Mouse (Mus musculus): ENCODE results near the gene 5730409E04Rik. TPM values are rescaled to one million over a fixed set of nuclear protein-coding genes. Genes with fewer than 3 reads are reported as not detected.

5730409E04Rik gene
- polyA plus RNA-seq, 1 experiment from 2014 or later: 23.7 TPM

- Histone ChIP-seq H3K9ac (replicated peaks; ENCODE audit: low read depth, low read length) (no peak overlapping the region), H3K36me3 (ENCODE audit: control insufficient read depth, insufficient read depth, low read length) (no peaks in the 10 kb centered on the region), H3K27me3 (ENCODE audit: control insufficient read depth, insufficient read depth, low read length) (no peaks in the 10 kb centered on the region), H3K9me3 (ENCODE audit: control insufficient read depth, low read length) (no peaks in the 10 kb centered on the region), H3K4me2 (ENCODE audit: low read depth, low read length) (no peak overlapping the region), H3K4me1 (ENCODE audit: control insufficient read depth, insufficient read depth, low read length) (peaks cover 6% of the 10 kb centered on the region; the same call in 1 of the 2 replicates), H3K27ac (ENCODE audit: low read depth, low read length) (no peak overlapping the region), H3K4me3 (ENCODE audit: low read depth, low read length) (no peak overlapping the region)
- peak; percentile 69 for ATAC-seq (ENCODE audit: low read depth)
- WGBS: 35% methylated on average over 8 of the region's 8 CpGs
These were observed 9.5 kb upstream of the 5730409E04Rik start for GRCm38 (mm10) chr4:126599971-126600754.

GRCm38 (mm10) chr4:126601597-126602444 lies 7.8 kb upstream of the 5730409E04Rik start:
- Histone ChIP-seq H3K9me3 (ENCODE audit: control insufficient read depth, low read length) (no peaks in the 10 kb centered on the region), H3K4me1 (ENCODE audit: control insufficient read depth, insufficient read depth, low read length) (peaks cover 6% of the 10 kb centered on the region; the same call in 1 of the 2 replicates), H3K4me3 (ENCODE audit: low read depth, low read length) (no peak overlapping the region), H3K27ac (ENCODE audit: low read depth, low read length) (no peak overlapping the region), H3K4me2 (ENCODE audit: low read depth, low read length) (peak overlapping the region; percentile 9; the same call in 1 of the 2 replicates), H3K9ac (replicated peaks; ENCODE audit: low read depth, low read length) (no peak overlapping the region), H3K27me3 (ENCODE audit: control insufficient read depth, insufficient read depth, low read length) (no peaks in the 10 kb centered on the region), H3K36me3 (ENCODE audit: control insufficient read depth, insufficient read depth, low read length) (no peaks in the 10 kb centered on the region)
- peak; percentile 85 for ATAC-seq (ENCODE audit: low read depth)
- WGBS: 23% methylated on average over 21 of the region's 22 CpGs

- ATAC-seq (ENCODE audit: low read depth): peak; percentile 58; the same call in 1 of the 2 replicates
- no peaks in the 10 kb centered on the region for H3K27me3 ChIP-seq (ENCODE audit: control insufficient read depth, insufficient read depth, low read length)
- no peak overlapping the region for H3K9ac ChIP-seq (replicated peaks; ENCODE audit: low read depth, low read length)
- no peaks in the 10 kb centered on the region for H3K36me3 ChIP-seq (ENCODE audit: control insufficient read depth, insufficient read depth, low read length)
- peaks cover 6% of the 10 kb centered on the region; the same call in 1 of the 2 replicates for H3K4me1 ChIP-seq (ENCODE audit: control insufficient read depth, insufficient read depth, low read length)
- 6% methylated on average over 6 of the region's 6 CpGs for WGBS
- no peaks in the 10 kb centered on the region for H3K9me3 ChIP-seq (ENCODE audit: control insufficient read depth, low read length)
- H3K4me3 ChIP-seq (ENCODE audit: low read depth, low read length): no peak overlapping the region
- H3K27ac ChIP-seq (ENCODE audit: low read depth, low read length): no peak overlapping the region
- peak overlapping the region; percentile 9; the same call in 1 of the 2 replicates for H3K4me2 ChIP-seq (ENCODE audit: low read depth, low read length)
These were observed 7.2 kb upstream of the 5730409E04Rik start for GRCm38 (mm10) chr4:126602445-126602762.

GRCm38 (mm10) chr4:126604141-126604540 lies 5.5 kb upstream of the 5730409E04Rik start:
- Histone ChIP-seq H3K27me3 (ENCODE audit: control insufficient read depth, insufficient read depth, low read length) (no peaks in the 10 kb centered on the region), H3K9ac (replicated peaks; ENCODE audit: low read depth, low read length) (no peak overlapping the region), H3K4me1 (ENCODE audit: control insufficient read depth, insufficient read depth, low read length) (peaks cover 6% of the 10 kb centered on the region; the same call in 1 of the 2 replicates), H3K36me3 (ENCODE audit: control insufficient read depth, insufficient read depth, low read length) (no peaks in the 10 kb centered on the region), H3K4me2 (ENCODE audit: low read depth, low read length) (no peak overlapping the region), H3K9me3 (ENCODE audit: control insufficient read depth, low read length) (no peaks in the 10 kb centered on the region), H3K4me3 (ENCODE audit: low read depth, low read length) (no peak overlapping the region), H3K27ac (ENCODE audit: low read depth, low read length) (no peak overlapping the region)
- 87% methylated on average over 2 of the region's 2 CpGs for WGBS
- ATAC-seq (ENCODE audit: low read depth): no peak

GRCm38 (mm10) chr4:126605751-126606150 lies 3.9 kb upstream of the 5730409E04Rik start:
- WGBS: 83% methylated on average over 4 of the region's 4 CpGs
- Histone ChIP-seq H3K36me3 (ENCODE audit: control insufficient read depth, insufficient read depth, low read length) (no peaks in the 10 kb centered on the region), H3K4me3 (ENCODE audit: low read depth, low read length) (no peak overlapping the region), H3K9me3 (ENCODE audit: control insufficient read depth, low read length) (no peaks in the 10 kb centered on the region), H3K27ac (ENCODE audit: low read depth, low read length) (no peak overlapping the region), H3K9ac (replicated peaks; ENCODE audit: low read depth, low read length) (no peak overlapping the region), H3K27me3 (ENCODE audit: control insufficient read depth, insufficient read depth, low read length) (no peaks in the 10 kb centered on the region), H3K4me1 (ENCODE audit: control insufficient read depth, insufficient read depth, low read length) (peaks cover 6% of the 10 kb centered on the region; the same call in 1 of the 2 replicates), H3K4me2 (ENCODE audit: low read depth, low read length) (no peak overlapping the region)
- ATAC-seq (ENCODE audit: low read depth): no peak

- no peak for ATAC-seq (ENCODE audit: low read depth)
- 89% methylated on average over 17 of the region's 17 CpGs for WGBS
- H3K27ac ChIP-seq (ENCODE audit: low read depth, low read length): no peak overlapping the region
- no peaks in the 10 kb centered on the region for H3K9me3 ChIP-seq (ENCODE audit: control insufficient read depth, low read length)
- H3K4me2 ChIP-seq (ENCODE audit: low read depth, low read length): no peak overlapping the region
- no peak overlapping the region for H3K4me3 ChIP-seq (ENCODE audit: low read depth, low read length)
- 0 out of 2 replicates have a peak, but pooled peaks cover 5% of the 10 kb centered on the region for H3K36me3 ChIP-seq (ENCODE audit: control insufficient read depth, insufficient read depth, low read length)
- H3K4me1 ChIP-seq (ENCODE audit: control insufficient read depth, insufficient read depth, low read length): no peaks in the 10 kb centered on the region
- H3K9ac ChIP-seq (replicated peaks; ENCODE audit: low read depth, low read length): no peak overlapping the region
- H3K27me3 ChIP-seq (ENCODE audit: control insufficient read depth, insufficient read depth, low read length): no peaks in the 10 kb centered on the region
These were observed 2.4 kb downstream of the 5730409E04Rik start for GRCm38 (mm10) chr4:126611991-126612390.

GRCm38 (mm10) chr4:126616312-126616711 lies 6.7 kb downstream of the 5730409E04Rik start:
- H3K4me2 ChIP-seq (ENCODE audit: low read depth, low read length): no peak overlapping the region
- H3K36me3 ChIP-seq (ENCODE audit: control insufficient read depth, insufficient read depth, low read length): 0 out of 2 replicates have a peak, but pooled peaks cover 5% of the 10 kb centered on the region
- no peaks in the 10 kb centered on the region for H3K27me3 ChIP-seq (ENCODE audit: control insufficient read depth, insufficient read depth, low read length)
- WGBS: 93% methylated on average over 4 of the region's 4 CpGs
- H3K27ac ChIP-seq (ENCODE audit: low read depth, low read length): no peak overlapping the region
- ATAC-seq (ENCODE audit: low read depth): no peak
- no peak overlapping the region for H3K4me3 ChIP-seq (ENCODE audit: low read depth, low read length)
- H3K9ac ChIP-seq (replicated peaks; ENCODE audit: low read depth, low read length): no peak overlapping the region
- H3K9me3 ChIP-seq (ENCODE audit: control insufficient read depth, low read length): no peaks in the 10 kb centered on the region
- peaks cover 6% of the 10 kb centered on the region for H3K4me1 ChIP-seq (ENCODE audit: control insufficient read depth, insufficient read depth, low read length)

- H3K4me1 ChIP-seq (ENCODE audit: control insufficient read depth, insufficient read depth, low read length): peaks cover 6% of the 10 kb centered on the region
- H3K27ac ChIP-seq (ENCODE audit: low read depth, low read length): peak overlapping the region; percentile 16; the same call in 1 of the 2 replicates
- ATAC-seq (ENCODE audit: low read depth): peak; percentile 69
- no peaks in the 10 kb centered on the region for H3K36me3 ChIP-seq (ENCODE audit: control insufficient read depth, insufficient read depth, low read length)
- H3K4me3 ChIP-seq (ENCODE audit: low read depth, low read length): peak overlapping the region; percentile 16; the same call in 1 of the 2 replicates
- H3K9ac ChIP-seq (replicated peaks; ENCODE audit: low read depth, low read length): peak overlapping the region; percentile 46
- peak overlapping the region; percentile 44 for H3K4me2 ChIP-seq (ENCODE audit: low read depth, low read length)
- 2% methylated on average over 24 of the region's 33 CpGs for WGBS
- no peaks in the 10 kb centered on the region for H3K27me3 ChIP-seq (ENCODE audit: control insufficient read depth, insufficient read depth, low read length)
- H3K9me3 ChIP-seq (ENCODE audit: control insufficient read depth, low read length): no peaks in the 10 kb centered on the region
These were observed 10.2 kb downstream of the 5730409E04Rik start for GRCm38 (mm10) chr4:126619691-126620330.
